Mouse (Mus musculus): ENCODE results near the gene Itgb5.

Gene Itgb5

DNA sequence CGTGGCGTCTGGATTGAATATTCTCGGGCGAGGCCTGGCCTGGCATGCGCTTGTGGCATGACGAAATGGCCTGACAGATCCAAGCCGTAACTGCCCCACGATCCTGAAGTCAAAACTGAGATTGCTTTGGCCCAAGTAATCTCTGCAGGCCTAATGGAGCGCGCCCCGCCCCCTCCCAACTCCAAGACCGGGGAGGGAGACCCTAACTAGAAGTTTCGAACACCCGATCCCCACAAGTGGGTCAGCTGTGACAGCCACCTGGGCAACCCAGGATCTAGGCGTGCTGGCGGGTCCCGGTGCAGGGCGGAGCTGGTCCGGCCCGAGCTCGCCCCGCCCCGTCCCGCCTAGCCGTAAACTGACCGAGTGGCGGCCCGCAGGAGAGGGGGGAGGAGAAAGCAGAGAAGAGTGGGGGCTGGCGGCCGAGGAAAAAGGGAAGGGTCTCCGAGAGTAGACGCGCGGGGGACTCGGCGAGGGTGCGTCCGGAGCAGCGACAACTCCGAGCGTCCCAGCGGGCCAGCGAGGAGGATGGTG, at the start of gene Itgb5:
Gene Itgb5, plus strand, starts transcription at position 365 of the 531 bp plus-strand sequence.
- peak; percentile 78 to 80 for DNase-seq (ENCODE audit: low spot score in 2 of 2)

DNA sequence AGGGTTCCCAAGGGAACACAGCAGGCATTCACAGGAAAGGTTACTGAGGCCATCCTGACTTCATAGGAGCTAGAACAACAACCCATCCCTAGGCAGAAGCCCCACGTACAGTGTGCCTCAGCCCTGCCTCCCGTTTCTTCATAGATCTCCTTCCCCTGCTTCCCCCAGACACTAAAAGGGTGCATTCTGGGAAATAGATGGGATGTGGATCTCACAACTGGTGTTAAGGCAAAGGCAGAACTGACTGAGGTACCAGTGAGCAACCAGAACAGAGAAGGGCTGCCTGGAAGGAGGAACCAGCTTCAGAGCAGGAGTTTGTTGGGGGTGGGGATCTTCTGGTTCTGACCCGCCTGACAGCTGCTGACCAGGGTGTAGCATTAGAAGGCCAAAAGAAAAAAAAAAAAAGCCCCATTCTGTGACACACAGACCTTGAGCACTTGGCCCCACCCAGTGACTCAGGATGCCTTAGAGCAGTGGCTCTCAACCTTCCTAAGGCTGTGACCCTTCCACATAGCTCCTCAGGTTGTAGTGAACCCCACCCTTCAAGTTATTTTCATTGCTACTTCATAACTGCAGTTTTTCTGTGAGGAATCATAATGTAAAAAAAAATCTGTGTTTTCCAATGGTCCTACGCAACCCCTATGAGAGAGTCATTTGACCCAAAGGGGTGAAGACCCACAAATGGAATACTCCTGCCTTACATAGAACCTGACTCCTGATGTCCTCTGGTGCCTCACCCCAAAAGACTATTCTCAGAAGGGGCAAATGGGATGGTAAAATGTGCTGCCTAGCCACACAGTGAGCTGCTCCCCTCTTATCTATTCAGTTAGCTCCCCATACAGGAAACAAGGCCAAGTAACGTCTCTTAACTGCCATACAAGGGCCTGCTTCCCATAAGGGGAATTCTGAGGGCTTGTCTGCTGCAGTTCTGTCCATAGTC, 47.4 kb upstream of the Itgb5 start:
- DNase-seq (ENCODE audit: low spot score in 2 of 2) = no peak

DNA sequence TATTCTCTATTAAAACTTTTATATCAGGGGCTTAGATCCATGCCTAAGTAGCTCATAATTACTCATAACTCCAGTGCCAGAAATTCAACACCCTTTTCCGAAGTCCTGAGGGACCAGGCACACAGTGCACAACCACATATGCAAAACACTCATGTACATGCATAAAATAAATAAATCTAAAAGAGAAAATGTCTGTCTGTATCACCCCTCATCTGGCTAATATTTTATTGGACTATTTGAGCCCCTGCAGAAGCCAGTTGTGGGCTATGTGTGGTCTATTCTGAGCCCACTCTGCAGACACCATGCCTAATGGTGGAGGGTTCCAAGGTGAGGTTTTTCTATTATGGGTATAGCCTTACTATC, 46.8 kb upstream of the Itgb5 start:
- no peak for DNase-seq (ENCODE audit: low spot score in 2 of 2)

DNA sequence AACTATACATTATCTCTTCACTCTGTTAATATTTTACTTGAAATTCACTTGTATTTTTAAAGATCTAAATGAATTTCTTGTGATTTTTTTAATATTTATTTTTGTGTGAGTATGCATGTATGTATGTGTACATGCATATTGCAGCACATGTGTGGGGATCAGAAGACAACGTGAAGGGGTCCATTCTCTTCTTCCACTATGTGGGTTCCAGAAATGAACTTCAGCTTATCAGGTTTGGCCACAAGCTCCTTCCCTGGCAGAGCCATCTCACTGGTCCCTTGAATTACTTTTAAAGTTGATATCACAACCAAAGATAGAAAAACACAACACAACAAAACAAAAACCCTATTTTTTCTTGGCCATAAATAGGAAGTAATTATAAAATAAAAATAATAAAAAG, 44.9 kb upstream of the Itgb5 start:
- DNase-seq (ENCODE audit: low spot score in 2 of 2) = no peak

DNA sequence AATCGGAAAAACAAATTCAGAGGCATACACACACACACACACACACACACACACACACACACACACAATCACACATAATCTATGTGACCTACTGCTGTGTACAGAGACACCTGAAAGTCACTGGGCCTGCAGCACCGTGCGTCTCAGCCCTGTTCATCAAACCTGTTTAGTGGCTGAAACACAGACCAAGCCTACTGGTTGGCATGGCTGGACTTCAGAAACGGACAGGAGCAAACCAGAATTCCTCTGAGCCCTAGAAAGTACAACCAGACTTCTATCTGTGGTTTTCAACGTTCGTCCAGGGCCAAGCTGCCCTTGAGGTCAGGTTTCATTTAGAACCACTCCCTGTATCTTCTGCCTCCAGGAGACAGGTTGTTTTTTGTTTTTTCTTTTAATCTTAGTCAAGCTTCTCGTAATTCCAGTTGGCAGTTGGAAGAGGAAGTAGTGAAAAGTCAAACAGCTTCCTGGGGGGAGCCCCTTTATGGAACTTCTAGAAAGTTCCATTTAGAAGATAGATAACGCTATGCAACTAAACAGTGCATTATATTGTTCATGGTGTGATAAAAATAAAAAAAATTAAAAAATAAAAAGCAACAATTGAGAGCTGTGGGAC, 44.3 kb upstream of the Itgb5 start:
- DNase-seq (ENCODE audit: low spot score in 2 of 2) = no peak

DNA sequence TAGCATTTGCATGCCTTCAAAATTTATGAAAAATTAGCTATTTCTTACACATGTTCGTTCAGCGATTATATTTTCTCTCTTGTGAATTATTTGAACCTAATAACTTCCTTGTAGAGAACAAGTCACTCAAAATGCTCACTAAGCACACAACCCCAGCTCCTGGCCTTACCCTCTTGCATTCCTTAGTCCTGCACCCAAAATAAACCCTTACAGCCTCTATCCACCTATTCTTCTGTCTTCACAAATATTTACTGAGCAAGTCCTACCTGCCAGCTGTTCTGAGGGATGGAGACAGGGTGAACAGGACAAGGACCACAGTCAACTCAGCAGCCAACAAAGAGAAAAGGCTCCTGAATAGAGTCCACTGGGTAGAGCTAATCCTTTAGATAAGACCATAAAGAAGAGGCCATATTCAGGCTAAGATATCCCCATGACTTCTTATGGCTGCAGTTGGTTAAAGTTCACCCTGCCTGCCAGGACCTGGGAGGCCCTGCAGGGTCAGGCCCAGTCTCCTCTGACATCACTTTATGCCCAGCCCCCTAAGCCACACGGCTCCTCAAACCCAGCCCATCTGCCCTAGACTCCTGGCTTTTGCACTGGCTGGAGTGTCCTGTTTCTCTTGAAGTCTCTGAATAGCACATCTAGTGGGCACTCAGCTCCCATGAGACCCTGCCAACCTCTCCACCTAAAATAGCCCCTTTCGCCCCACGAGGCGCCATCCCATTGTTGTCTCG, 42.6 kb upstream of the Itgb5 start:
- DNase-seq (ENCODE audit: low spot score in 2 of 2) = no peak

GRCm38 (mm10) chr16:33793846-33794791, 35.3 kb upstream of the Itgb5 start, which contains the start of gene Muc13:
TSS of gene Muc13 (plus strand) at chr16:33794037.
- DNase-seq (ENCODE audit: low spot score in 2 of 2) = no peak

GRCm38 (mm10) chr16:33795106-33795505, 34.4 kb upstream of the Itgb5 start:
- no peak for DNase-seq (ENCODE audit: low spot score in 2 of 2)

DNA sequence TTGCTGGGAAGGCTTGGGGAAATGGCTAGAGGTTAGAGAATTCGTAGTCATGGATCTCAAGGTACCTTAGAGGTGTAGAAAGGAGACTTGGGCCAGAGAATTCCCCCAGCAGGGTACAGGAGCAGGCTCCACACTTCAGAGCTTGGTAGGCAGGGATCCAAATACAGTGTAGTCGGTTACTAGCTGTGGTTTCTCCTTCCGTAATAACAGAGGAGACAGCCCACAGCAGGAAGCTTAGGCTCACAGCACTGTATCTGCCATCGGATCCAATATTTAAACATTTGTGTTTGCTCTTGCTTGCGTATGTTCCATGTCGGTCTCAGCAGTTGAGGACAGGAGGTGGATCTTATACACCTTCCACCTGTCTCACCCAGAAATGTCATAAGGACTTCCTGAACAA, 33.6 kb upstream of the Itgb5 start:
- DNase-seq (ENCODE audit: low spot score in 2 of 2) = no peak

GRCm38 (mm10) chr16:33796756-33797155, 32.7 kb upstream of the Itgb5 start:
- DNase-seq (ENCODE audit: low spot score in 2 of 2) = no peak

DNA sequence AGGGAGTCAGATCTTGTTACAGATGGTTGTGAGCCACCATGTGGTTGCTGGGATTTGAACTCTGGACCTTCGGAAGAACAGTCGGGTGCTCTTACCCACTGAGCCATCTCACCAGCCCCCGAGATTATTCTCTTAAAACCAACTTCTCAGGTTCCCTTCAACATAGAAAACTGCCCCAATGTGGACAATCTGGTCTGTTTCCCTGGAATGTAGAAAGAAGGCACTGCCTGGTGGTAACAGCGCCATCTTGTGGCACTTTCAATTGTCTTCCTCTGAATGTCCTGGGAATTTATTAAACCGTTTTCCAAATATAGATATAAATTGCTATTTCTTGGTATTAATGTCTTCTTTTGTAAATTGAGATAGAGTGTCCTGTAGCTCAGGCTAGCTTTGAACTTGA, 31.6 kb upstream of the Itgb5 start:
- peak in 1 of 2 experiments; percentile 44 for DNase-seq (ENCODE audit: low spot score in 2 of 2)

GRCm38 (mm10) chr16:33810002-33810401, 19.5 kb upstream of the Itgb5 start:
- no peak for DNase-seq (ENCODE audit: low spot score in 2 of 2)

GRCm38 (mm10) chr16:33818413-33819165, 10.9 kb upstream of the Itgb5 start:
- DNase-seq (ENCODE audit: low spot score in 2 of 2) = no peak

GRCm38 (mm10) chr16:33820269-33821178, 8.9 kb upstream of the Itgb5 start:
- peak; percentile 45 to 84 for DNase-seq (ENCODE audit: low spot score in 2 of 2)

- no peak for DNase-seq (ENCODE audit: low spot score in 2 of 2)
Observed at GRCm38 (mm10) chr16:33824603-33825002, 4.9 kb upstream of the Itgb5 start.

- no peak for DNase-seq (ENCODE audit: low spot score in 2 of 2)
Observed at GRCm38 (mm10) chr16:33828496-33828895, 969 bp upstream of the Itgb5 start.

- peak; percentile 48 to 60 for DNase-seq (ENCODE audit: low spot score in 2 of 2)
Observed at GRCm38 (mm10) chr16:33829842-33830511, 512 bp downstream of the Itgb5 start.

- no peak for DNase-seq (ENCODE audit: low spot score in 2 of 2)
Observed at GRCm38 (mm10) chr16:33830512-33831105, 1.1 kb downstream of the Itgb5 start.
